Mouse (Mus musculus) liver, embryonic 16.5 days (tissue): ENCODE data around the gene Gm13119. TPM values are rescaled to one million over a fixed set of nuclear protein-coding genes. Genes with fewer than 3 reads are reported as not detected.
"Not testable (repeated sequence)": the region's sequence is repeated elsewhere in the genome, so short reads cannot be mapped to it uniquely, and the experiment has no call there.

ENCODE experiments used
- ATAC-seq: fragments of 200-750 bp; cut with Nextera tagmentation; 2 replicates; pipeline ENCODE4 v1.8.0; 2017; ENCODE audit warnings: low read depth, mild to moderate bottlenecking, moderate number of reproducible peaks, moderate library complexity
- H3K27ac ChIP-seq: fragments of 300-500 bp; sonication (generic); 2 replicates; pipeline ENCODE4 v1.5.1; 2014; ENCODE audit warnings: mild to moderate bottlenecking, low read length
- H3K27me3 ChIP-seq: fragments of 300-500 bp; sonication (generic); 2 replicates; pipeline ENCODE4 v1.6.1; 2014; ENCODE audit warnings: low read depth, low read length, mixed read lengths; ENCODE audit not compliant: control insufficient read depth, insufficient read depth
- H3K36me3 ChIP-seq: fragments of 300-500 bp; sonication (generic); 2 replicates; pipeline ENCODE4 v1.6.1; 2014; ENCODE audit warnings: mild to moderate bottlenecking; ENCODE audit not compliant: control insufficient read depth, insufficient read depth
- H3K4me1 ChIP-seq: fragments of 300-500 bp; sonication (generic); 2 replicates; pipeline ENCODE4 v1.6.1; 2014; ENCODE audit warnings: low read depth, low read length, mixed read lengths; ENCODE audit not compliant: control insufficient read depth
- H3K4me2 ChIP-seq: fragments of 300-500 bp; sonication (generic); 2 replicates; pipeline ENCODE4 v1.6.1; 2014; ENCODE audit warnings: low read depth, low read length, mixed read lengths
- H3K4me3 ChIP-seq: fragments of 300-500 bp; sonication (generic); 2 replicates; pipeline ENCODE4 v1.5.1; 2014; ENCODE audit warnings: low read depth, mild to moderate bottlenecking, low read length
- H3K9ac ChIP-seq: fragments of 300-500 bp; sonication (generic); 2 replicates; pipeline ENCODE4 v1.6.1; 2014; ENCODE audit warnings: low read depth, low read length
- H3K9me3 ChIP-seq: fragments of 300-500 bp; sonication (generic); replicated peaks from 2 replicates; pipeline ENCODE4 v1.6.1; 2016; ENCODE audit warnings: low read length; ENCODE audit not compliant: control insufficient read depth
- WGBS: fragments of 180-500 bp; shearing (Covaris S2); extraction: QIAGEN DNeasy Blood & Tissue Kit; methylation state at CpG from one replicate; pipeline ENCODE4 v1.1.7; 2014; ENCODE audit not compliant: insufficient replicate concordance; 5-methylcytosine and 5-hydroxymethylcytosine counted together
- polyA plus RNA-seq: library from polyadenylated mRNA; unstranded; fragments of >200 nt; fragmentation: Nextera tagmentation; extraction: Ambion mirVana; gene quantifications from 2 replicates; pipeline ENCODE4 v1.2.1, GENCODE M21; 2015

The Gm13119 gene
- polyA plus RNA-seq = not detected in 2 replicates

DNA sequence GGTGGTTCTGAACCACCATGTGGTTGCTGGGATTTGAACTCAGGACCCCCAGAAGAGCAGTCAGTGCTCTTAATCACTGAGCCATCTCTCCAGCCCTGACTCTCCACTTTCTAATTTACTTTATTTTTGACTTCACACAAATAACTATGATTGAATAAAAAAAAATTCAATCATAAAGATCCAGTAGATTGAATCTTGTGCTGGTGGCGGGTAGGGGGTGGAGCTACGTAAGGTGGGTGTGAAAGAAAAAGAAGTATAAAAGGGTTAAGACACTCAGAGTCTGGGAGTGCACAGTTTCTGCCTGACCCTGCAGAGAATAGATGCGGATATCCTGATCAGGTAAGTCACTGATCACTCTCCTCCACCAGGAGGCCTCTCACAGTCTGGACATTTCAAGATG lies at the start of gene Gm13119:
Gene Gm13119 (plus strand): TSS at position 301 of the 400 bp plus-strand sequence.
- WGBS = 71% methylated on average over 3 of the region's 3 CpGs
- H3K9me3 ChIP-seq = not testable (repeated sequence)

DNA sequence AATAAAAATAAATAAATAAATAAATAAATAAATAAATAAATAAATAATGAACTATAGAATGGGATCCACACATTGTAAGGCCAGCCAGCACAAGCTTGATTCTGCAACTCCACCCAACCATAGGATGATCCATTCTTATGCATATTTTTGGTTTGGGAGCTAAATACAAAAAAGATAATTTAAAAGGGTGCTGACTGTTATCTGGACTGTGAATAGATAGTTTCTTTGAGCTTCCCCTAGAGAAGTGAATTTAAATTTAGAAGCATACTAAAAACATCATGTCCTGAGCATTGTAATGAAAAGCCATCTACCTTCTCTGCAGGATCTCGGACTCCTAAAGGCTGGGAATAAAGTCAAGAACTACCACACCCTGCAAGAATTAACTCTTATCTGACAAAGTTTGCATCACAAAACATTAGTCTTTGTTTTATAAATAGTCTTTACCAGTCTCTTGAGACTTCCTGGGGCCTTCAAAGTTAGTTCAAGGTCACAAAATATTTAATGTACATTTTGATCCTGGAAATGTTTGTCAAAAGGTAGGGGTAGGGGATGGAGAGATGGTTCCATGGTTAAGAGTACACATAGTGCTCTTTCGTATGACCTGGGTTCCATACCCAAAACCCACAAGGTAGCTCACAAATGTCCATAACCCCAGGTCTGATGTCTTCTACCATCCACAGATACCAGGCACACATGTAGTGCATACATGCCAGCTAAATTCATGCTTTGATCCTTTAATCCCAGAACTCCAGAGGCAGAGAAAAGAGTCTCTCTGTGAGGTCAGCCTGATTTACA lies 44.9 kb upstream of the Gm13119 start:
- not testable (repeated sequence) for ATAC-seq, H3K27ac ChIP-seq, H3K4me1 ChIP-seq, H3K4me3 ChIP-seq, H3K9ac ChIP-seq, H3K36me3 ChIP-seq, H3K27me3 ChIP-seq, H3K4me2 ChIP-seq, H3K9me3 ChIP-seq
- WGBS = 47% methylated on average over 2 of the region's 2 CpGs

More for the DNA sequence above, at the start of gene Gm13119:
- not testable (repeated sequence) for H3K9ac ChIP-seq, H3K27me3 ChIP-seq, H3K4me3 ChIP-seq, H3K4me1 ChIP-seq, H3K27ac ChIP-seq, H3K36me3 ChIP-seq, H3K4me2 ChIP-seq, ATAC-seq

GRCm38 (mm10) chr4:144329949-144330348 lies 27.8 kb upstream of the Gm13119 start, which contains the start of gene Gm13128:
Gm13128 (plus strand) TSS chr4:144330249.
- not testable (repeated sequence) for H3K27ac ChIP-seq, H3K4me2 ChIP-seq, H3K4me1 ChIP-seq, H3K4me3 ChIP-seq, H3K36me3 ChIP-seq, H3K27me3 ChIP-seq, H3K9ac ChIP-seq, ATAC-seq, H3K9me3 ChIP-seq
- WGBS = 35% methylated on average over 4 of the region's 4 CpGs

GRCm38 (mm10) chr4:144335856-144336255 lies 21.9 kb upstream of the Gm13119 start:
- H3K27me3 ChIP-seq, H3K36me3 ChIP-seq, H3K4me2 ChIP-seq, ATAC-seq, H3K4me1 ChIP-seq, H3K27ac ChIP-seq, H3K9me3 ChIP-seq, H3K4me3 ChIP-seq, H3K9ac ChIP-seq: not testable (repeated sequence)
- 64% methylated on average over 2 of the region's 3 CpGs for WGBS

GRCm38 (mm10) chr4:144377911-144378310 lies 20.2 kb downstream of the Gm13119 start, which contains the start of gene Pramef20:
Pramef20 (minus strand) TSS chr4:144377933.
- Histone ChIP-seq H3K27ac (no peak within 1 kb of the TSS), H3K4me1 (no peaks in the 10 kb centered on the region), H3K9ac (no peak within 1 kb of the TSS), H3K9me3 (no peaks in the 10 kb centered on the region; the same call in none of the 2 replicates), H3K27me3 (no peaks in the 10 kb centered on the region), H3K4me2 (no peak within 1 kb of the TSS), H3K4me3 (no peak within 1 kb of the TSS), H3K36me3 (no peaks in the 10 kb centered on the region)
- 33% methylated on average over 2 of the region's 2 CpGs for WGBS
- no peak for ATAC-seq

DNA sequence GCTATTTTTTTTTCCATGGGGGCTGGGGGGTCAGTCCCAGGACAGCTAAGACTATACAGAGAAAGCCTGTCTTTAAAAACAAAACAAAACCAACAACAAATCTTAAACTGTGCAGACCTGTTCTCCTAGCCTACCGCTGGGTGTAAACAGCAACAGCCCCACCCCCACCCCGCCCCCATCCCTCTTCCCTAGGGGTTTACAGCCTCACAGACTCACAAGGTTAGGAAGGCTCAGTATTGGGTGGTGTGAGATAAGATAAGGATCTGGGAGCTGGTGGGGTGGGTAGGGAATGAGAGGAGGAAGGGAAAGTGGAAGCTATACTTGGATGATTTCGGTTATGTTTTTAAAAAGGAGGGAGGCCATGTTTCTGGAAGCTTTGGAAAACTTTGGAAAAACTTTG lies 38.6 kb downstream of the Gm13119 start:
- Histone ChIP-seq H3K4me3 (no peak overlapping the region), H3K4me2 (no peak overlapping the region), H3K36me3 (no peaks in the 10 kb centered on the region), H3K9me3 (no peaks in the 10 kb centered on the region), H3K9ac (no peak overlapping the region), H3K4me1 (no peaks in the 10 kb centered on the region), H3K27me3 (no peaks in the 10 kb centered on the region), H3K27ac (no peak overlapping the region)
- WGBS = 21% methylated on average over 3 of the region's 3 CpGs
- no peak for ATAC-seq

GRCm38 (mm10) chr4:144402712-144403111 lies 45.0 kb downstream of the Gm13119 start:
- no peak overlapping the region for H3K27ac ChIP-seq
- H3K9me3 ChIP-seq = no peaks in the 10 kb centered on the region
- no peaks in the 10 kb centered on the region for H3K27me3 ChIP-seq
- WGBS = 3% methylated on average over 4 of the region's 4 CpGs
- no peak for ATAC-seq
- no peak overlapping the region for H3K4me3 ChIP-seq
- H3K4me1 ChIP-seq = no peaks in the 10 kb centered on the region
- H3K4me2 ChIP-seq = no peak overlapping the region
- no peak overlapping the region for H3K9ac ChIP-seq
- no peaks in the 10 kb centered on the region for H3K36me3 ChIP-seq

- Histone ChIP-seq H3K9me3 (no peaks in the 10 kb centered on the region), H3K9ac (no peak overlapping the region), H3K27me3 (no peaks in the 10 kb centered on the region), H3K4me2 (peak overlapping the region; percentile 46), H3K27ac (no peak overlapping the region), H3K36me3 (no peaks in the 10 kb centered on the region), H3K4me1 (no peaks in the 10 kb centered on the region), H3K4me3 (peak overlapping the region; percentile 29)
- ATAC-seq = 0 out of 2 replicates have a peak, but pooled peaks have one; percentile 21
- 4% methylated on average over 17 of the region's 17 CpGs for WGBS
Measured at GRCm38 (mm10) chr4:144404456-144405086, 46.8 kb downstream of the Gm13119 start.

GRCm38 (mm10) chr4:144406261-144406660 lies 48.5 kb downstream of the Gm13119 start:
- no peaks in the 10 kb centered on the region for H3K4me1 ChIP-seq
- no peaks in the 10 kb centered on the region for H3K36me3 ChIP-seq
- H3K9me3 ChIP-seq = no peaks in the 10 kb centered on the region
- no peak overlapping the region for H3K27ac ChIP-seq
- no peak overlapping the region for H3K4me3 ChIP-seq
- no peak overlapping the region for H3K4me2 ChIP-seq
- ATAC-seq = no peak
- no peaks in the 10 kb centered on the region for H3K27me3 ChIP-seq
- WGBS = 49% methylated on average over 3 of the region's 3 CpGs
- H3K9ac ChIP-seq = no peak overlapping the region
